Mouse (Mus musculus): ENCODE results near the gene Zyg11a. TPM values are rescaled to one million over a fixed set of nuclear protein-coding genes. Genes with fewer than 3 reads are reported as not detected.
A peak's percentile ranks its signal among the peaks of the same experiment; 100 is the strongest.
"Not testable (repeated sequence)": the region's sequence is repeated elsewhere in the genome, so short reads cannot be mapped to it uniquely, and the experiment has no call there.

The Zyg11a gene
- total RNA-seq (2021), result under 1 TPM in 1 of 2 experiments, not detected in 1; 0.10 TPM
- long read RNA-seq, experiment 1, result 0 reads
- long read RNA-seq, experiment 2, result 0 reads

DNA sequence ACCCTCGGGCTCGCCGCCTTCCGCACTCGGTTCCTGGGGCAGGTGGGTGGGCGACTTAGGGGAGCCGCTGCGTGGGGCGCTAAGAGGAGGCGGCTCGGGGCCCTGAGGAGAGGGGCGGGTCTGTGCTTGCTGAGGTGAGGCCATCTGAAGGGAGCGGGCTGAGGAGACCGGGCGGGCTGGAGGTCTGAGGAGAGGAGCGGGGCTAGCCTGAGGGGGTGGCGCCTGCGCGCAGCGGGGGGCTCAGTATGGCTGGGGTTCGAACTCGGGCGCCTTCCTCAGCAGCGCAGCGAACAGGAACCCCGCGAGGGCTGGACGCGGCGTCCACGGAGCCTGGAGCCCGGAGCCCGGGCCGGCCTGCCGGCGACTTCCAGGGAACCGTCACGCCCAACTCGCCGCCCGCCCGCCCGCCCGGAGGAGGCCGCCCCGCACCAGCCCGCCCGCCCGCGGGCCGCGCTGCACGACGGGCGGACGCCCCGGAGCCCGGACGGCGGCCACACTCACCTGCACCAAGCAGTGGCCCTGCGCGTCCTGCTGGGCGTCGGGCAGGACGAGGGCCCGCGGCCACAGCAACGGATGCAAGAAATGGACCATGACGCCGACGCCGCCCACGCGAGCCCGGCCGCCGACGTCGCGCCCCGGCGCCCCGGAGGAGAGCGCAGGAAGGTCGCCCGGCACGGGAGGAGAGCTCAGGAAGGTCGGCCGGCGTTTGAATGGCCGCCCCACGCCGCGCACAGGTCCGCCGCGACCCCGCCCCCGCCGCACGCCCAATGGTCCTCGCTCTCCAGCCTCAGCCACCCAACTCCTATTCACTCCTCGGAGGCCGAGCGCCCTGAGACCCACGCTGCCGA is at the start of gene Zyg11a:
Gene Zyg11a (minus strand): TSS at position 717 of the 848 bp plus-strand sequence.
- DNase-seq, result no peak

DNA sequence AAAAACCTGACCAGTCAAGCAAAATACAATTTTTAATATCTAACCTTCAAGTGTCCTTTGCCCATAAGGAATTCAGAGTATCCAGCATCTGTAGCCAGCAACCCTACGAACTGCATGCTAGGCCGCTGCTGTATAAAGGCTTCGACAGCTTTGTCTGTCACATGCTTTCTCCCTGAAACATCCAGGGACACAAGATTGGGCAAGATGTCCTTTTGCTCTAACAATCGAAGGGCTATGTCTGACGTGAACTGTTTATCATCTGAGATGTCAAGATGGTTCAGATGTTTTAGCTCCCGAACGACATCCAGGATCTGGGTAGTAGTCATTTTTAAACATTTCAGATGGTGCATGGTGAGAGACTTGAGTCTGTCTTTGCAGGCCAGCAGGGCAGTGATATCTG is 47.9 kb upstream of the Zyg11a start:
- DNase-seq, result no peak

DNA sequence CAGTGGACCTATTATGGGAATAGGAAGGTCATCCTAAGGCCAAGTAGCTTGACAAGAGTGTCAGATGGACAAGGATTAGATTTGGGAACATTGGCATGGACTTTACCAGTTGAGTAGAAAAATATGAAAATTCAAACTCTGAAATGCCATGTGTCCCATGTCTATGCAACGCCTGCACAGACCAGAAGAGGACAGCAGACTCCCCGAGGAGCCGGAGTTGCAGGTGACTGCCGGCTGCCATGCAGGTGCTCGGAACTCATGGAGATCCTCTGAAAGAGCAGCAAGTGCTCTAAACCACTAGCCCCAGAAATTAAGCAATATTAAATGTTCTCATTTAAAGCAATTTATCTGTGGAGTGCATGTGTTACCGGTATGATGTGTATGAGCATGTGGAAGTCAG is 35.5 kb upstream of the Zyg11a start:
- no peak for DNase-seq

DNA sequence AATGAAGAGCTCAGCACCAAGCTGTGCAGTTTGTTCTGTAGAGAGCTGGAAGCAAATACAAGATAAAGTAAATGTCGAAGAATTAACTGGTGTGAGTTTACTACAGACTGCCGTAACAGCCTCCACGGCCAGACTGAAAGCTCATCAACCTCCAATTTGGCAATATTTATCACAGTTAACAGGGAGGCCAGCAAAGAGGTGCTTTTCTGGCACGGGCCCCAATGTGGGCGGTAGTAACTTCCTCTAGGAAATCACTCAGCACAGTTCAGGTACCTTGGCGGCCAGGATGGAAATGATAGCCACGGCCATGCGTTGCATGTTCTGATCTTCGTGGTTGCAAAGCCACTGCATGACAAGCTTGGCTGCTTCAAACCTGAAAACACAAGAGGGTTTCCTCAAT is 32.7 kb upstream of the Zyg11a start:
- peak; percentile 9 to 11 for DNase-seq

DNA sequence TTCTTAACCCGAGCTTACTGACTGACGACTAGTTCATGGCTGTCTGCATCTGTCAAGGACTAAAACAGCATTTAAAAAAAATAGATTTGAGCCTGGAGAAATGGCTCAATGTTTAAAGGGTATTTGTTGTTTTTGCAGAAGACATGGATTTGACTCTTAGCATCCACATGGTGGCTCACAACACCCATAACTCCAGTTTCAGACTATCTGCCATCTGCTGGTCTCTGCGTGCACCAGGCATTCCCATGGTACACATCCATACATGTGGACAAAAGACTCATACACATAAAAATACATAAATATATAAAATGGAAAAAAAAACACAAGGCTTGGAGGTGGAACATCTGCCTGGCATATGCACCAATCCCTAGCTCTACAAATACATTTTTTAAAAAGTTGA is 31.5 kb upstream of the Zyg11a start:
- DNase-seq, result no peak

DNA sequence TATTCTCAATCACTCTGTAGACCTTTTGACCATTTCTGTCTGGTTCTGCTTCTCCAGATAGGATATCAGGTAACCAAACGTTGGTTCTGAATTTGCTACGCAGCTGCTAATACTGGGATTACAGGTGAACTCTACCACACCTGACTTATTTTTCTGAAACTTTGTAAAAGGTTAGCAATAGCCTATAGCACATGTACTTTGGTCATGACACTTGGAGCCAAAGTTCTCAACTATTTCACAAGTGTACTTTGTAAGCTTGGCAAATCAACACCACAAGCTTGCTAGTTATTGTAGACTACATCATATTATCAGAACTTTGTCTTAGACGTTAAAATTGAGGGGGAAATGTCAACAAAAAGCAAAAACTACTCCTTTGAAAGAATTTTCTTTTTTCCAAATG is 15.8 kb upstream of the Zyg11a start:
- no peak for DNase-seq

DNA sequence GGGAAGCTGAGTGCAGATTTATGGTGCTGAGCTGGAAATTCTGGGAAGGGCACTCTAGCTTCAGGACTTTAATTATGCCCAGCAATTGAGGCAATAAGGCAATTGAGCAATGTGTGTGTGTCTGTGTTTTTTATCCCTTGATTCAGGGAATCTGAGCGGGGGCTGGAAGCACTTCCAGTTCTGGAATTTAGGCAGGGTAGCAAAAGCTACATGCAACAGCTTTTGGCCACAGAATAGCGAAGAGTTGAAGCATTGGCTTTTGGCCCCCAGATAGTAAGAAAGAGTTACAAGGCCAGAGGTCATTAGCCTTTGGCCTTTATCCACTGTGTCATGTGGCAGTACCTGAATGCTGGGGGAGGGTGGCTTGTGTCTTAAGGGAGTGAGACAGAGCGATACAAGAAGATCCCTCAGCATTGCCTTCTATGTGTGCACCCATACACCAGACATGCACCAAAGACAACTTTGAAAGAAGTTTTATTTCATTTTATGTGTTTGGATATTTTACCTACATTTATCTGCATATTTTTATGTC is 7.6 kb upstream of the Zyg11a start:
- DNase-seq, result peak in 1 of 2 experiments; percentile 15

DNA sequence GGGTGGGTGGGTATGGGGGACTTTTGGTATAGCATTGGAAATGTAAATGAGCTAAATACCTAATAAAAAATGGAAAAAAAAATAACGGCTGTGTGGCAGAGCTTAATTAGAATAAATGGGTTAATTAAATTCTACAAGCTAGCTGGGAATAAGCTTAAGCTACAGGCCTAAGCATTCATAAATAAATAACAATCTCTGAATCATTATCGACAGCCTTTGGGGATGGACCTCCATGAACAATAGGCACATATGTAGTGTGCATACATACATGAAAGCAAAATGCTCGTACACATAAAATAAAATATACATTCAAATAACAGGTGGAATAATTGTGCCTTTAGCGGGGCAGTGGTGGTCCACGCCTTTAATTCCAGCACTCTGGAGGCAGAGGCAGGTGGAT is 4.7 kb upstream of the Zyg11a start:
- DNase-seq, result no peak

DNA sequence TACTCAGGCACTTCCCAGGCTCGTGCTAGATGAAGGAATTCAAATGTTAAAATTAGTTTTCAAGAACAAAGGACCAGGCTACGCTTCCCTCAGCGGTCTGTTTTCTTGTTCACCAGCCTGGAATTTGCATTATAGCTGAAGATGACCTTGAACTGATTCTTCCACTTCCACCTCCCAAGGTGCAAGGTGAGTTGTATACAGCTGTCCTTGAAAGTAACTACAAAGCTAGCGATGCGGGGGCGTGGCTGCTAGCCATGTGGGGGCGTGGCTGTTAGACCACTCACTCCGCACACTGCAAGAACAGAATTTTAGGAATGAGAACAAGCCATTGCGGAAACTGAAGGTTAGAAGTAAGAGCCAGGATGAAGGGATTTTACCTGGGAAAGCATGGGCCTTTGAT is 1.2 kb upstream of the Zyg11a start:
- no peak for DNase-seq

DNA sequence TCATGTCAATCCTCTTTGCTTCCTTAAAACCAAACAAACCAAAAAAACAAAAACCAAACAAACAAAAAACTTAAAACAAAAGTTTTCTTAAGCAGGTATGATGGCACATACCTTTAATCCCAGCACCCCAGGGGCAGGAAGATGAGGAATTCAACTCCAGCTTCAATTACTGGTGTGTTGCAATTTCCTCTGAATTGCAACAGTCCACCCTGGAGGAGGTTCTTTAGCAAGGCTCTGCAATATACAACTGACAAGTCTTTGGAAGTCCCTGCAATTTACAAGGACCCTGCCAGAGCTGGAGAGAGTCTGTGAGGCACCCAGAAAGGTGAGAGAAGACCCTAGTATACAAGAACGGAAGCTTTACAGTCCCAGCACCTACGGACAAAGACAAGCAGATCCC is 4.8 kb downstream of the Zyg11a start:
- DNase-seq, result no peak

DNA sequence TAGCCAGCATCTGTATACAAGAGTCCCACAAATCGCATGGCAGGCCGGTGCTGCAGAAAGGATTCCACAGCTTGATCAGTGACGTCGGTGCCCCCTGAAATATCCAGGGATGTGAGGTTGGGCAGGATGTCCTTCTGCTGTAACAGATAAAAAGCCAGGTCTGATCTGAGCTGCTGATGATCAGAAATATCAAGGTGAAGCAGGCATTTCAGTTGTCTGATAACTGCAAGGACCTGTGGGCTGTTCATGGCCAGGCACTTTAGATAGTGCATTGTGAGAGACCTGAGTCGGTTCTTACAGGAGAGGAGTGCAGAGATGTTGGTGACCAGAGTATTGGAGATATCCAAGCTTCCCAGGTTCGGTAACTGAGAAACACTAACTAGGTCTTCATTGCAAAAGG is 13.2 kb downstream of the Zyg11a start:
- DNase-seq, result no peak

DNA sequence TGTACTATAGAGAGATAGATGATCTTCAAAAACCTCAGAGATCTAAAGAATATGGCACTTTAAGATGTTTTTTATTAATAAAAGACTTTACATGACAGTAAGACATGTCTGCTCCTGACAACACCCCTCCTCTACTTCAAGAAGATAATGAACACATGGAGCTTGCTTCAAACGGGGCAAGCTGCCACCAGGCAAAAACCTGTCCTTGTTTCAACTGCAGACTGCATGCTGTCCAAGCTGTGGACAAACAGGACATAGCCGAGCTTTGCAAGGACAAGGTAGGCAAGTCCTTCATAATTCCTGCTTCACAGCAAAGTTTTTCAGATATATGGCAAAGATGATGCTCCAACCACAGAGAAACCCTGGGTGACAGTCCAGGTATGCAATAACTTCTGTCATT is 18.6 kb downstream of the Zyg11a start:
- peak in 1 of 2 experiments; percentile 20 for DNase-seq

DNA sequence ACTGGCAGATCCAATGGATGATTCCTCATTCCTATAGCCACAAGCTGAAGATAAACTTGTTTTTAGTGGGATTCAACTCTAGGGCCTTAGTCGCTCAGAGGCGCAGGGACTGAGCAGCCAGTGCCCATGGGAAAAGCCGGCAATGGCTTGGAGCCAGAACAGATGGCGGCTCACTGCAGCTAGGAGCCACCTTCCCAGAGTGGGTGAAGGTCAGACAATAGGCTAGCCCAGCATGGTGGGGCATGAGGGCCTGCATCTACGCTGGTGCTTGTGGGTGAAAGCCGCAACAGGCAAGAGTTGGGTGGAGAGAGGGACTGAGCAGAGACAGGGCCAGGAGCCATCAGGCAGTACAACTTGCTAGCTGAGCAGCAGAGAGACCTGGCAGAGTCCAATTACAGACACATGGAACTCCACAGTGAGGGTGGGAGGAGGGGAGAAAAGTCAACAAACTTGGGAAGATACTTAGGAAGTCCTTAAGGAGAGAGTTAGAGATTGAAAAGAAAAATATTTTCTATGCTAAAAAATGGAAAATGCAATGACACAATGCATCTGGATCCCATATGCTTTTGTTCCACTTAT is 21.5 kb downstream of the Zyg11a start:
- peak; percentile 10 to 11 for DNase-seq

DNA sequence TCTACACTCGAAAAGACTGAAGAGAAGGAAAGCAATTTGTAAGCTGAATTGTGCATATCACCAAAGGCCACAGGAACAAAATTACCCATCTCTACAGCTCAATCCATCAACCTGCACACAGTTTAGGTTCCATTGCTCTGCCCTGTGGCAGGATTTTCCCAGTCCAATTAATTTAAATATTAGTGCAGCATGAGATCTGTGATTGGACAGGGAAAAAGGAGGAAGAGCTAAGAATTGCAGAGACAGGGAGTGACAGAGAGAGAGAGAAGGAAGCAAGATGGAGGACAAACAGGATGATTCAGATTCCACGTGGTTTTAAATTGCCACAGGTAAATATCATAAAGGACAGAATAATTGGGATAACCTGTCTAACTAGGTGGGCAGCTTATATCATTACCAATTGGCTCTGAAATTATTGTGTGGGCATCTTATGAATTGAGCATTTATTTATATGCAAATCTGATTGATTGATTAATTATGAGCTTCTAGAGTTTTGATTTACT is 25.0 kb downstream of the Zyg11a start:
- DNase-seq, result no peak

DNA sequence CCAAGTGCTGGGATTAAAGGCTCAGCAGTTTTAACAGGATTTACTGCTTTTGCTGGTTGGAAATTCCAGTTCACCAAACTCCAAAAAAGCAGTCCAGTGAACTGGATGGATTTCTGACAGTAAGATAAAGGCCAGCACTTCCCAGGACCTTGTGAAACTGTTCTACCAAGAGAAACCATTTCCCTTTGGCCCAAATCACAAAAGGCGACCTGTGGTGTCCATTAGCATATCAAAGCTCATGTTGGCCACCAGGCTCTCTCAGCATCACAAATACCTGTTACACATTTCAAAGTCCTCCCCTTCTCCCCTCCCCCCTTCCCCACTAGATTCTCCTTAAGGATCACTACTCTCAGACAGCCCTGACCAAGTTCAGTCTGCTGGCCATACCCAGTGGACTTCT is 35.6 kb downstream of the Zyg11a start:
- no peak for DNase-seq

DNA sequence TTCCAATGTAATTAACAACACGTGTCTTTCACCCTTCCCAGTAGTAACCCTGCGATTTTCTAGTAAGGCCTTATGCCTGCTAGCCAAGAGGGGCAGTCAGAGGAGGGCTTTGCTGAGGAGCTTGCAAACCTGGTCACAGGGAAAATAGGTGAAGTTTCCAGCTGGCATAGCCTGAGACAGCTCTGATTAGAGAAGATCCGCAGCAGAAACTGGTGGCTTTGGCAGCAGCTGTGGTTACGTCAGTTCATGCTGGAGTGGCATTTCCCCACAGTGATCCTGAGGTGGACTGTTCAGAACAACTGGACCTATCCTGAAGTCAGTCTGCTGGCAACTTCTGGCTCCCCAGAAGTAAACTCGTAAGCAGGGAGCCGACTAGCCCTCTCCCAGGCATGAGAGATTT is 49.8 kb downstream of the Zyg11a start:
- DNase-seq, result peak in 1 of 2 experiments; percentile 18

DNA sequence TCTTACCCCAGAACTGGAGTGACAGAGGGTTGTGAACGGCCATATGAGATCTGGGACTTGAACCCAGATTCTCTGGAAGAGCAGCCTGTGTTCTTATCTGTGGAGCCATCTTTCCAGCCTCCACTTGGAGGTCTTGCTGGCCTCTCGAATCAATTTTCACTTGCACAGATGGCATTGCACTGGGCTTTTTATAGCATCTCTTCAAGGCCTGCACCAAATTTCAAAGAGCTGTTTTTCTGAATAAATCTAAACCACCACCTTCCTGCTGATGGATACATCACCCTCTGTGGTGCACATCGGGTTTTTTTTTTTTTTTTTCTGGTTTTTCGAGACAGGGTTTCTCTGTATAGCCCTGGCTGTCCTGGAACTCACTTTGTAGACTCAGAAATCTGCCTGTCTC is 51.0 kb downstream of the Zyg11a start:
- no peak for DNase-seq

DNA sequence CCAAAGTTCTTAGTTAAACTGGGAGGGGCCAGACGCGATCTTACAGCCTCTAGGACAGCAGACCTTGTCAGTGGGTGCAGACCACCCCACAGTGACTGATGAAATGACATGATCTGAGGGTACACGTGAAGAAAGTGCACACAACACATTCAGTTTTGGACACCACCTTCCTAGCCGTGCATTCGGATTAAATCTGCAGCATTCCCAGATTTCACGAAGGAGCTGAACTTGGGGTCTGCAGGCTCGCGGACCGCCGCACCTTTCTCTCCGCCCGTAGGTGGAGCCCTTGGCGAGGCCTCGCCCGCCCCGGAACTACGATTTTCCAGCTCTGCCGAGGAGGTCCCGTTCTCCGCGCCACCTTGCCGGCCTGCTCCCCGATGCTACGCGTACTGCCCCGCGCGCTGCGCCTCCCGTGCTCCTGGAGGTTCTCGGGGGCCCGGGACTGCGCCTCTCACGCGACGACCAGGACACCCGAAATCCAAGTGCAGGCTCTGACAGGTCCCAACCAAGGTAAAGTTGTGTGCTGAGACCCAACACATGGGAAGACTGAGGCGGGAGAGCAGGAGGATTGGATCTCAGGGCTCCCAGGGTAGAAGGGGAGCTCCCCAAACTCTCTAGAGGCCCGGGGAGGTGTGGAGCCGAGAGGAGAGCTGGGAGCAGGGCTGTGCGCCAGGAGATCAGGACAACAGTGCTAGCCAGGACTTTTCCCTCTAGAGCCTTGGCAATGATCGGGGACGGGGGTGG is 52.5 kb downstream of the Zyg11a start, which contains the start of gene Echdc2:
Gene Echdc2 (plus strand): TSS at position 286 of the 744 bp plus-strand sequence.
- peak; percentile 52 to 63 for DNase-seq

DNA sequence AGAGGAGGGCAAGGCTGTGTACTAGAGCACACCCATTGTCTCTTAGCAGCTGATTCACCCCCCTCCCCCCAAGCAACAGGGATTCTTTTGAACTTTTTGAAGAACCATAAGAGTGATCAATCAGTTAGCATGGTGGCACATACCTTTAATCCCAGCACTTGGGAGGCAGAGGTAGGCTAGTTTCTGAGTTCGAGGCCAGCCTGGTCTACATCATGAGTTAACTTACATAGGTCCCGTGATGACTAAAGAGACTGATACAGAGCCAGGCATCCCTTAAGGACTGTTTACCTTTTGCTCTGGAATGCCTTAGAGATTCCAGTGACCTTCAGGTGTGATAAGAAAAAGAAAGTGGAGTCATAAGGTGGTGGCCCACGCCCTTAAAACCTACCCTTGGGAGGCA is 54.6 kb downstream of the Zyg11a start:
- DNase-seq, result no peak

DNA sequence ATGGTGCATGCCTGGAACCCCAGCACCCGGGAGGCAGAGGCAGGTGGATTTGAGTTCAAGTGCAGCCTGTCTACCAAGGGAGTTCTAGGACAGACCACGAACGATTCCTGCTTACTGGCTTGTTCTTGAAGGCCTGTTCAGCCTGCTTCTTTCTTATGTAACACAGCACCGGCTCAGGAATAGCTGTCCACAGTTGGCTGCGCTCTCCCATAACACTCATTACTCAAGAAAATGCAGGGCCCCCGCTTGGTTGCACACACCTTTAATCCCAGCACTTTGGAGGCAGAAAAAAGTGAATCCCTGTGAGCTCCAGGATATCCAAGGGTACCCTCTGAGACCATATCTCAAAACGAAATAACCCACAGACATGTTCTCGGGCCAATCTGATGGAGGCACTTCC is 55.9 kb downstream of the Zyg11a start:
- no peak for DNase-seq

DNA sequence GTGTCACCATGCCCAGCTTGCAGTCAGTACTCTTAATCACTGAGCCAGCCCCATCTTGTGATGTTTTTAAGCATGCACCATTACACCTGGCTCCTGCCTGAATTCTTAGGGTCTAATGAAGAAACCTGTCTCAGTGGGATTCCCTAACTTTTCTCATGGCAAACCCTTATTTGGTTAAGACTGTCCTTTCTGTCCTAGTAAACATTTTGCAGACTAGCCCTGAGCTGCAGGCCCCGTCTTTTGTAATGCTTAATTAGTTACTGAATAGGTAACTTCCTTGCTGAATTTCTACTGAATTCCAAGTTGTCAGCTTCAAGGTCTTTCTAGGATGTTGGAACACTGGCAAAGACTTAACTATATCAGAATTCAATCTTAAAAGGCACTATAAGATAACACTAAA is 62.7 kb downstream of the Zyg11a start:
- not testable (repeated sequence) for DNase-seq

DNA sequence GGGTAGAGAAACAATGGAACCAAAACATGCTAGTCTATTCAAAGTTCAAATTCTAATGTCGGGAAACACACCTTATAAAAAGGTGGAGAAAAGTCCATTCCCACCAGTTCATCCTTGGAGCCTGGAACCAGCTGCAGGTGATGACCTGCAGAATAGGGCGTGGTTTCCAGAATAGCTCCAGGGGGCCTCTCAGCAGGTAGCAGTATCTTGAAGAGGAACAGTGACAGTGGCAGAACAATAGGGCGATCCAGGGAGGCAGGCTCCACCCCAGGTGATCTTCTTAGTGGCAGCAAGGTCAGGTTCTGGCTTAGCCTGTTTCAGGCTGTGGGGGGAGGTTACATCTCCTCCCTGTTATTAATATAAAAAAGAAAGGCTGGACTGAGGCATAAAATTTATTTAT is 72.3 kb downstream of the Zyg11a start:
- not testable (repeated sequence) for DNase-seq

DNA sequence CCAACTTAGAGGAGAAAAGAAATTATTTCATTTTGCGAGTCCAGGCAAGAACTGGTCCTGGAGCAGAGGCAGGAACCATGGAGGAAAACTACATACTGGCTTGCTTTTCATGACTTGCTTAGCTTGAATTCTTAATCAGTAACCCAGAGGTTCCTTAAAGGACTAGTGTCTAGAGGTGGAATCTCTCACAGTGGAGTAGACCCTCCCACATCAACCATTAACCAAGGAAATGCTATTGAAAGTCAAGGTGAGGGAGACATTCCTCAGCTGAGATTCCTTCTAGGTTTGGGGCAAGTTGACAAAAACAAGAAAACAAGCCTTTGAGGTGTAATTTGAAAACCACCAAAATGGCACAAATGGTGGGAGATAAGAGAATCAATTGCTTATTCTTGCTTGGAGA is 73.0 kb downstream of the Zyg11a start, which contains the start of gene Scp2:
Gene Scp2 (minus strand): TSS at position 119 of the 400 bp plus-strand sequence.
- no peak for DNase-seq

All from heart, adult 18-20 months (tissue).